Mouse (Mus musculus) forebrain, embryonic 15.5 days (tissue): ENCODE results near the gene Ppfia1. TPM values are rescaled to one million over a fixed set of nuclear protein-coding genes. Genes with fewer than 3 reads are reported as not detected.

ENCODE experiments used
- ATAC-seq: fragments of 200-750 bp; cut with Nextera tagmentation; replicated peaks from 2 replicates; pipeline ENCODE4 v1.8.0; 2017; ENCODE audit warnings: mild to moderate bottlenecking, moderate TSS enrichment, moderate library complexity
- H3K27ac ChIP-seq: fragments of 300-500 bp; sonication (generic); replicated peaks from 2 replicates; pipeline ENCODE4 v1.5.1; 2015; ENCODE audit warnings: mild to moderate bottlenecking, inconsistent platforms
- H3K27me3 ChIP-seq: fragments of 300-500 bp; sonication (generic); 2 replicates; pipeline ENCODE4 v1.6.1; 2015; ENCODE audit warnings: inconsistent platforms
- H3K36me3 ChIP-seq: fragments of 300-500 bp; sonication (generic); 2 replicates; pipeline ENCODE4 v1.6.1; 2015; ENCODE audit warnings: mild to moderate bottlenecking, inconsistent platforms
- H3K4me1 ChIP-seq: fragments of 300-500 bp; sonication (generic); 2 replicates; pipeline ENCODE4 v1.6.1; 2015; ENCODE audit warnings: inconsistent platforms
- H3K4me2 ChIP-seq: fragments of 300-500 bp; sonication (generic); replicated peaks from 2 replicates; pipeline ENCODE4 v1.6.1; 2015; ENCODE audit warnings: mild to moderate bottlenecking, inconsistent platforms
- H3K4me3 ChIP-seq: fragments of 300-500 bp; sonication (generic); 2 replicates; pipeline ENCODE4 v1.5.1; 2015; ENCODE audit warnings: mild to moderate bottlenecking, inconsistent platforms
- H3K9ac ChIP-seq: fragments of 300-500 bp; sonication (generic); replicated peaks from 2 replicates; pipeline ENCODE4 v1.6.1; 2015; ENCODE audit warnings: mild to moderate bottlenecking, inconsistent platforms
- H3K9me3 ChIP-seq: fragments of 300-500 bp; sonication (generic); 2 replicates; pipeline ENCODE4 v1.6.1; 2016; ENCODE audit warnings: inconsistent platforms
- WGBS: fragments of 180-500 bp; shearing (Covaris S2); methylation state at CpG from one replicate; pipeline ENCODE4 v1.1.7; 2015; ENCODE audit warnings: mixed read lengths; 5-methylcytosine and 5-hydroxymethylcytosine counted together
- polyA plus RNA-seq: library from polyadenylated mRNA; unstranded; fragments of >200 nt; fragmentation: Nextera tagmentation; extraction: Ambion mirVana; gene quantifications from 2 replicates; pipeline ENCODE4 v1.2.1, GENCODE M21; 2015

Ppfia1 gene
- polyA plus RNA-seq, 1 experiment from 2014 or later = 31.0 TPM

DNA sequence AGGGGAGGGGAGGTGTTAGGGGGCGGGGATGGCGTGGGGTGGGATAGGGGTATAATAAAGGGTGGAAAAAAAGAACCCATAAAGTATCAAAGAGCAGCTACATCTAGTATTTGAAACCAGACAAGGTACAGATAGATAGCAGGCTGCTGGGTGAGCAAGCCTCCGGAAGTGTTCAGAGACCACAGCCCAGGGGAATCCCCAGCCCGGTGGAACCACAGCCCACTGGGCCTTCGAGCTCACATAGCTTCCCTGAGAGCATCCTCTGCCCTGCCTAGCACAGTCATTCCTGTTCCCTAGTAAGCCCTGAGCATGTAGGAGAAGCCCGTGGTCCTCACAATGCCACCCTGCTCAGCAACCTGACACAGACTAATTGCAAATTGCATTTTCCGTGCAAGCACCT, 108.7 kb downstream of the Ppfia1 start:
- Histone ChIP-seq H3K9ac (no peak overlapping the region), H3K36me3 (peaks cover 82% of the 10 kb centered on the region), H3K4me2 (no peak overlapping the region), H3K27me3 (no peaks in the 10 kb centered on the region), H3K9me3 (no peaks in the 10 kb centered on the region), H3K4me1 (peaks cover 4% of the 10 kb centered on the region), H3K27ac (no peak overlapping the region), H3K4me3 (no peak overlapping the region)
- no peak for ATAC-seq
- WGBS = 89% methylated on average over 7 of the region's 7 CpGs

DNA sequence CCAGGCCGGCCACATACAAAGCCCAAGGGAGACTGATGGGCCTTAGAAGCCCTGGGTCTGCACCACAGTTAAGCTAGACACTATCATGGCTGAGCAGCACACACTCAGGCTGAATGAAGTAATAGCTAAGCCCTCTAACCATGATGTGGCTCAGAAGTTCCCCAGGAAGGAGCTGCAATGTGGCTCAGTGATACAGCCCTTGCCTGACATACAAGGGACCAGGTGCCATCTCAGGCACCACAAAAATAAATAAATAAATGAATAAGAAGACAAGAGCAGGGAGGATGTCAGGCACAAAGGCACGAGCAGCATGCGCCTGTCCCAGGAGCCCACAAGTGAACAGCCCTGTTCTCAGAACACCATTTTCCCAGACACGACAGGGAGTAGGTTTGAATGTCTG, 111.6 kb downstream of the Ppfia1 start:
- peaks cover 84% of the 10 kb centered on the region for H3K36me3 ChIP-seq
- H3K4me3 ChIP-seq = no peak overlapping the region
- H3K4me2 ChIP-seq = no peak overlapping the region
- 91% methylated on average over 4 of the region's 4 CpGs for WGBS
- no peak overlapping the region for H3K27ac ChIP-seq
- no peaks in the 10 kb centered on the region for H3K9me3 ChIP-seq
- no peaks in the 10 kb centered on the region for H3K4me1 ChIP-seq
- ATAC-seq = no peak
- H3K9ac ChIP-seq = no peak overlapping the region
- no peaks in the 10 kb centered on the region for H3K27me3 ChIP-seq

DNA sequence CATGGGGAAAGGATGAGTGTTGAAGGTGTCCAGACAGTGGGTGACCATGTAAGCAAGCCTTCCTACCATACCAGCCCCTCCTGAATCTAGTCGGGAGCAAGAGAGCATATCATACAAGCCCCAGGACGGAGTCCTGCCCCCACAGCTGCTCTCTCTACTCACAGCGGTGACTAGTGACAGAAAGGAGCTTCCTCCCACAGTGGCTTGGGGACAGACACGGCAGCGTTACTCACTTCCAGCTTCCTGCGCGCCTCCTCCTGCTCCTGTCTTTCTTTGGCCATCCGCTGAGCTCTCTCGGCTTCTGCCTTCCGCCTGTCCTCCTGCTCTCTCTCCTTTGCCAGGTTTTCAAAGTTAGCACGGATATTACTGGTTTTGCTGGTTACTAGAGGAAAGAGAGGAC, 112.1 kb downstream of the Ppfia1 start:
- ATAC-seq = no peak
- no peaks in the 10 kb centered on the region for H3K4me1 ChIP-seq
- H3K9ac ChIP-seq = no peak overlapping the region
- H3K4me2 ChIP-seq = no peak overlapping the region
- H3K9me3 ChIP-seq = no peaks in the 10 kb centered on the region
- WGBS = 94% methylated on average over 11 of the region's 11 CpGs
- no peaks in the 10 kb centered on the region for H3K27me3 ChIP-seq
- no peak overlapping the region for H3K4me3 ChIP-seq
- no peak overlapping the region for H3K27ac ChIP-seq
- H3K36me3 ChIP-seq = peaks cover 86% of the 10 kb centered on the region

DNA sequence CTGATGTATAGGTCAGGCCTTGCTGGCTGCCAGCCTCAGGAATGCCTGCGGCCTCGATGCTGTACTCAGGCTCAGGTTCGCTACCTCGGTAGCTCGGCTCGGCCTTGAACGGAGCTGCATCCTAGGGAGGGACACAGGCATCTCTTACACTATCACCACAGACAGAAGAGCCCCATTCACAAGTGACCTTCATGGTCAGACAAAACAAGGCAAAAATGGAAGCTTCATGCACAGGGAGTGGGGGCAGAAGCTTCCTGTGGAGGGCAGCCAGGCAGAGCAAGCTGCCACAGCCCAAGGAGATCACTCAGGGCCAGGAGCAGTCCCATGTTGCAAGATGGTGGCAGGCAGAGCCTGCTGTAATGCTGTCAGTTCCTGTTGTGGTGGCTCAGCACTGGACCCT, 114.7 kb downstream of the Ppfia1 start:
- ATAC-seq = no peak
- Histone ChIP-seq H3K4me3 (no peak overlapping the region), H3K4me2 (no peak overlapping the region), H3K36me3 (peaks cover 76% of the 10 kb centered on the region), H3K27ac (no peak overlapping the region), H3K9me3 (no peaks in the 10 kb centered on the region), H3K4me1 (no peaks in the 10 kb centered on the region), H3K9ac (no peak overlapping the region), H3K27me3 (no peaks in the 10 kb centered on the region)
- 96% methylated on average over 7 of the region's 7 CpGs for WGBS

DNA sequence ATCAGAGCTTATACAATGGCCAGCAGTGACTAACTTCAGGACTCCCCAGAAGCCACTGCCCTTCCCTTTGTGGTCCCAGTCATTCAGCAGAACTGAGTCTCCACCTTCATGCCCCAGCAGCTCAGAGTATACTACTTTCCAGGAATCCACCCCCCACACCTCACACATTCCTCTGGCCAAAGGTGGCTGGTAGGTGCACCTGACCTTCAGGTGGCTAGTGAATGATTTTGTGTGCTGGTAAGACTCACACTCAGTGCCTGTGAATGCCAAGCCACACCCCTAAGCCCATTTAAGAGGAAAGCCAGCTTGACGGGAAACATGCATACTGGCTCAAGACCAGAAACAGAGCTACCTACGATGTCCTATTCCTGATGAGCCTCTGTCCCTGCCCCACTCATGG, 120.6 kb downstream of the Ppfia1 start:
- Histone ChIP-seq H3K27ac (no peak overlapping the region), H3K9ac (no peak overlapping the region), H3K4me3 (no peak overlapping the region), H3K4me1 (no peaks in the 10 kb centered on the region), H3K27me3 (no peaks in the 10 kb centered on the region), H3K4me2 (no peak overlapping the region), H3K9me3 (no peaks in the 10 kb centered on the region), H3K36me3 (peaks cover 24% of the 10 kb centered on the region)
- no peak for ATAC-seq
- WGBS = 58% methylated on average over 2 of the region's 2 CpGs

DNA sequence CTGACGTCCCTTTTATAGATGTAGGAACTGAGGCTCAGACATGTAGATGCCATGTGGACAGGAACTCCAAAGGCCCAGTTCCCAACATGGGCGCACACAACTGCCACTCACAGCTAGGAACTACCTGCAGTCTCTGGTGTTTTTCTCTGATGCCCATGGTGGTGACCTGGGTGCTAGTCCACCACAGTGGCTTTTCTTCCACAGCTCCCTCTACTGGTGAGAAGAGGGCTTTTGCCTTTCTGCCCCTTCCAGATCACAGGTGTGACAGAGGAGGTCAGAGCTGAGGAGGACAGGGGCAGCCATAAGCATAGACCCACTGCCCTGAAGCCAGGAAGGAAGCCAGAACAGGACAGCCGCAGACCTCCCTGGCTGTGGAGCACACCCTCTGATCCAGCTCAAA, 126.1 kb downstream of the Ppfia1 start:
- Histone ChIP-seq H3K4me1 (peaks cover 3% of the 10 kb centered on the region; the same call in 1 of the 2 replicates), H3K4me3 (no peak overlapping the region), H3K36me3 (no peaks in the 10 kb centered on the region), H3K9me3 (no peaks in the 10 kb centered on the region), H3K27me3 (no peaks in the 10 kb centered on the region), H3K9ac (no peak overlapping the region), H3K27ac (no peak overlapping the region), H3K4me2 (no peak overlapping the region)
- ATAC-seq = no peak
- 83% methylated on average over 3 of the region's 3 CpGs for WGBS

Other genes with a start within 250 kb of the Ppfia1 start
- 165 and 171 TPM in 2 replicates for gene Cttn, start 82.7 kb downstream of the Ppfia1 start, polyA plus RNA-seq
- 5.4 and 5.7 TPM in 2 replicates for gene Fadd, start 28.7 kb upstream of the Ppfia1 start, polyA plus RNA-seq
- gene Ano1, start 198.2 kb upstream of the Ppfia1 start, polyA plus RNA-seq = 7.5 and 7.8 TPM in 2 replicates